Mouse (Mus musculus) lung, postnatal 10 days (tissue): ENCODE measurements around the gene Kif18a.
A peak's percentile ranks its signal among the peaks of the same experiment; 100 is the strongest.

Source experiments
- DNase-seq: peaks from one replicate; pipeline ENCODE4 v3.0.0; 2021

Gene Kif18a

DNA sequence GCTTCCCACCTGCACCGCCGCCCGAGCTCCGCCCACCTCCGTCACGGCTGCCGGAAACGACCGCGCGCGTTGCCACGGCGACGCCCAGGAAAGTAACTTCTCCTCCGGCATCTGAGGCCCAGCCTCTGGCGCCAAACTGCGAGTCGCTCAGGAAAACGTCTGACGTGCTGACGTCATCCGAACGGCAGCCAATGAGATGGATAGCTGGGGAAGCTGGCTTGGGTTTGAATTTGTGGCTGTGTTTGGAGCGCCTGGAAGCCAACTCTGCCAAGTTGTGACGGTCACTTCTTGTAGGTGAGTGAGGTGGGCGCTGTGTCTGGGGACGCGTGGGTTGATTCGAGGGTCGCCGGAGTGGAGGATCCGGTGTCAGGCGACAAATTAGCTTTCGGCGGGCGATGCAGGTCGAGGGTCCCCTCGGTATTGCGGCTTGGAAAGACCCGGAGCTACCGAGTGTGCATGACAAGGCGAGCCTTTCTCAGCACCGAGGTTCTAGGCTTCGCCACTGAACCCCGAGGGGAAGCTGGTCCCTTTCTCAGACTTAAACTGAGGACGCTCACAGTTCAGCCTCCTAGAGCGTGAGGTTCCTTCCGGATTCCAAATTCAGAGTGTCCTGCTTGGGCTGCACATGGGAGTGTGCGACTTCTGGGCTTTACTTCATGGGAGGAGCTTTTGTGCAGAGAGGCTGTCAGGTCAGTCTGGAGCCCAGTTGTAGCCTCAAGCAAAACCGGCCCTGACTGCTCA, at the start of gene Kif18a, which contains the start of gene Mettl15:
Gene Kif18a (plus strand): TSS at position 139 of the 741 bp plus-strand sequence.
Gene Mettl15 (minus strand): TSS at position 149 of the 741 bp plus-strand sequence.
- peak; percentile 97 for DNase-seq

DNA sequence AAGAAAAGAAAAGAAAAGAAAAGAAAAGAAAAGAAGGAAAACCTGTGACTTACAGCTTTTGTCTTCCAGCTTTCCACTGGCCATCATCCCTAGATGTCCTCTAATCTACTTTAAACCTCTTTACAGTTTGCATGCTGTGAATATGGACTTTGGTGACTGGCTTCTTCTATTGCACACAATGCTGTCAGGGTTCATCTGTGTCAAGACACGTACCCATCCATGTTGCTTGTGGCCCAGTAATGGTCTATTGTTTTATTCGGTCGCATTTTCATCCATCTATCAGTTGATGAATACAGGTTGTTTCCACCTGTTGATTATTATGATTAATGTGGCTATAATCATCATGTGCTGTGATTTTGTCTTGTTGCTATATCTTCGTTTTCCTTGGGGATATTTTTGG, 46.7 kb upstream of the Kif18a start:
- no peak for DNase-seq

DNA sequence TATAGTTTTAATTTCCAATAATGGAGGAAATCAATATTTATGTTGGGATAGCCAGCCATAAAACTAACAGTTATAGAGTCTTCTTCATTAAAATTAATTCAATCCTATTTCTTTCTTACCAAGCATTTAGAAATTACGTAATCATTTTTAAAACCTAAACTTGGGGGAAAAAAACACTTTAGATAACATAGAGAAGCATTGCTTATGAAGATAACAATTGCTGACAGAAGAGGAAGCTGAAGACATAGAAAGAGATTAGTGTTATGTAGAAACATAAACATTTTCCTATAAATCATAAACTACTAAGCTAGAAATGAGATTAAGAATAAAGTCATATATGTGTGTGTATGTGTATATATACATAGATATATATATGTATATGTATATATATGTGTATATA, 44.8 kb upstream of the Kif18a start:
- DNase-seq, result no peak

DNA sequence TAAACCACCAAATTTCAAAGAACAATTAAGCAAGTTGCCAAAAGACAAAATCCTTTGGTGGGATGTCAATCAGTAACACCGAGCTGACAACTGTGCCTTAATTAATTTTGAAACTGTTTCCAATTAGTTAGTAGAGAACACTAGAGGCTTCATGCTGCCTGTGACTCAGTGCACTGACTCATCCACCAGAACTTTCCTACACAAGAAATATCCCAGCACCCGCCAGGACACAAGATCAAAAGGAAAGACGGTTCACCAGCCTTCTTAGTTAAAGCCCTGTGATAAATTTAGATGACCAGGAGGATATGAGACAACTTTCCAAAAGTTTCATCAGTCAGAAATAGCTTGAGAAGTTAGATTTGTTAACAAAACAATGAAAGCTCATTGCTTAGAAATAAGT, 38.6 kb upstream of the Kif18a start:
- DNase-seq, result no peak

- no peak for DNase-seq
Measured at GRCm38 (mm10) chr2:109262779-109263178, 17.8 kb upstream of the Kif18a start.

- DNase-seq, result no peak
Measured at GRCm38 (mm10) chr2:109273098-109273497, 7.4 kb upstream of the Kif18a start.

DNA sequence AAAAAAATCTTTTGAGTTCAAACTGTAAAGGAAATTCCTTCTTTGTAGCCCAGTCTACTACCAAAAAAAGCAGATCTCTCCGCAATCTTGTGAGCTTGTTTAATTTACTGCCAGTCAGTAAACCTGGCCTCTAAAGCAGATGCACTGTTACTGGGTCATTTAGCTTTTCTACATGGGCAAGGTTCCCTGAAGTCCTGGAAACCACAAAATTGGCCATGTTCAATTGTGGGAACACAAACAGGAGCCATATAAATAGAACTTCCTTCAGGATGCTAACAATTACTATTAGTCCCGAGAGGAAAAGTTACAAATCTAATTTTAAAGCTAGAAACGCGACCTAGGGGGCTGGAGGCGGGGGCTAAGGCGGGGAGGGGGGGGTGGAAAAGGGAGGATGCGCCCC, 2.9 kb upstream of the Kif18a start:
- DNase-seq, result no peak

DNA sequence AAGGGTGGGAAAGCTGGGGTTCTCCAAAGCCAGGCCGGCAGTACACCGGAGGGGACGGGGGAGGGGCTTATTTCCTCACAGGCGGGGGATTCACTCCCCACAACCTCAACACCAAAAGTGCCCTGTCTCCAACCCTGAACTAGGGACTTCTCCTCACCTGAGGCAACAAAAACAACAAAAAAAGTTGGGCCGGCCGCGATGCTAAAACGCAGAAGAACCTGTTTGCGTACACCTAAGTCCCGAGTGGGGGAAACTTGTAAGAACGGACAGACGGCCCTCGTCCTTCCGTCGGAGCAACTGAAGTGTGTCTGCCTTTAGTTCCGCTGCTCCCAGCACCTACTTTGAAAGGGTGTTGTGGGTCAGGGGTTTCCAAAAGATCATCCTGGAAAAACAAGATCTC, 2.5 kb upstream of the Kif18a start:
- DNase-seq, result peak; percentile 59

DNA sequence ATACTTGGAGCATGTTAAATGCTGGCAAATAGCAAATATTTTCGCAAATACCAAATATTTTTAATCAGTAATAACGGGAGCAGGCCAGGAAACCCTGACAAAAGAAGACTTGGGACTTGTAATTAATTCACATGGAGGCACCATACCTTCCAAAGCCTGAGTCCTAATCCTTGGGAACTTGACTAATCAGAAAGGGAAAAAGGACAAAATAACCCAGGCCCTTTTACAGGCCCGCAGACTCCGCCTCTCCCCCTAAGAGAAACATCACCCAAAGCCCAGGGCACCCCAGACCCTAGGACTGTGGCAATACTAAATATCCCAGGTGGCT, 302 bp upstream of the Kif18a start:
- no peak for DNase-seq

- DNase-seq, result no peak
Measured at GRCm38 (mm10) chr2:109281341-109281690, 778 bp downstream of the Kif18a start.

DNA sequence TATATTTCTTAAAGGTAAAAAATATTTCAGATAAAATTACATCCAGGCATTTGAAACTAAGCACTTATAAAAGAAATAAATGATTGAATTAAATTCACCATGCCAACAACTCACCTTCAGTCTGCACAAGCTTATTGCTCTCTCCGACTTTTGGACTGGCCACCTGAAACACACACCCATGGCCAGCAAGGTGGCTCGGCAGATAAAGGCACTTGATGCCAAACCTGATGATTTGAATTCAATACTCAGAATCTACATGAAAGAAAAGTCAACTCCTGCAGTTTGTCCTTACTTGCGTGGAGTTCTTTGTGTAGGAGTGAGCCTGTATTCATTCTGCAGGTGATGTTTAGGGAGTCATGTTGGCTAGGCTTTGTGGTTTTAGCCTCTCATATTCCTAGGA, 3.6 kb downstream of the Kif18a start:
- DNase-seq, result no peak

DNA sequence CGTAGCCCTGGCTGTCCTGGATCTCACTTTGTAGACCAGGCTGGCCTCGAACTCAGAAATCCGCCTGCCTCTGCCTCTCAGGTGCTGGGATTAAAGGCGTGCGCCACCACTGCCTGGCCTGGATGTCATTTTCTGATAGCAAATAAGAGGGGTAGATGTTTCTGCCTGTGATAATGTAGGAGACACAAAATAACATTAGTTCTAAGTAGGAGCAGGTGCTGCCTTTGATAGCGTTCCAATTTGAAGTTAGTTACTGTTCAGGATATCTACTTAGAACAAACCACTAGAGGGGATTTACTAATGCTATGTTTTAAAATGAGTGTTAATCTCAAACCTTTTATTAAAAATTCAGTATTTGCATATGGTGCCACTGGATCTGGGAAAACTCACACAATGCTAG, 8.8 kb downstream of the Kif18a start:
- no peak for DNase-seq

DNA sequence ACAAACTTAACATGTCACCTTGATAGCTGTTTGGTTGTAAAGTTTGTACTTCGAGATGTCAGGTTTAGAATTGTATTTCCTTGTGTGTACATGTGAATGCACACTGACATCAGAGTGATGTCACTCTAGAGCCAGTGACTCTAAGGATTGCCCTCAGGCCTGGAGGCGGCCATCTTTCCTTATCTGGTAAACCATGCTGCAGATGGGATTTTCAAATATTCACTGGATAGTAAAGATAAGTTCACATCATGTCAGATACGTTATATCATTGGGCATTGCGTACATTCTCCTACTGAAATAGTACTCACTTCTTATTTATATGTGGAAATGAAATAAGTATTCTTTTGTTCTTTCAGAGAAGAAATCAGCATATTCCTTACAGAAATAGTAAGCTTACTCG, 15.7 kb downstream of the Kif18a start:
- no peak for DNase-seq

- no peak for DNase-seq
Measured at GRCm38 (mm10) chr2:109298160-109298559, 17.6 kb downstream of the Kif18a start.

DNA sequence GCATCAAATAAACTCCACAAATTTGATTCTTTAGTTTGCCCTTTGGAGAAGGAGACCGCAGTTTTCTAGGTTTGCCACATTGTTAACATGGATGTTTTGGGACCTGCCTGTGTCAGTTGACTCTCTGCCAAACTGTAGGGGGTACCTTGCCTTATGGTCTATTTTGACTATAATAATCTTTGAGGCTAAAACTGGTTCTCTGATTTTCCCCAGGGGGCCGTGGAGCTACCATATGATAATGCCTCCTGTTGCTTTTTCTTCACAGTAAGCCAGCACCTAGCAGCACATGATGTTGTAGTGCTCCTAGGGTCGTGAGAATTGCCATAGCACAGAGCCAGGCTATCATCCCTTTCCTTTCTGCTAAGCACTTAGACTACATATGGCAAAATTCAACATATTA, 21.7 kb downstream of the Kif18a start:
- DNase-seq, result no peak

- no peak for DNase-seq
Measured at GRCm38 (mm10) chr2:109303638-109304037, 23.1 kb downstream of the Kif18a start.

DNA sequence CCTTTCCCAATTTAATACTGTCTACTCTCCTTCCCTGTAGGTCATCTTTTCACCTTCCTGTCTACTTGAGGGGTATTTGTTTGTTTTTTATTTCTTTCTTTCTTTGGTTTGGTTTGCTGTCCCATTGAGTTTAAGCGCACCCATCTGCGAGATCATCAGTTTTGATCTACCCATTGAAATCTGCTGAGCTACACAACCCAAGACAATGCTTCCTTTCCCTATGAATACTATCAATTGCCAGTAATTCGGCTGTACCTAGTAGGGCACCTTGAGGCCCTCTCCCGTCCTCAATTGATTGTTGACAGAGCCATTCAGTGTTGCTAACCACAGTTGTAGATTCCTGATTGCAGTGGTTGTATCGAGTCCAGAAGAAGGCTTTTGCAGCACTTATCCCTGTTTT, 30.8 kb downstream of the Kif18a start:
- no peak for DNase-seq

GRCm38 (mm10) chr2:109331807-109332206, 51.3 kb downstream of the Kif18a start:
- no peak for DNase-seq

DNA sequence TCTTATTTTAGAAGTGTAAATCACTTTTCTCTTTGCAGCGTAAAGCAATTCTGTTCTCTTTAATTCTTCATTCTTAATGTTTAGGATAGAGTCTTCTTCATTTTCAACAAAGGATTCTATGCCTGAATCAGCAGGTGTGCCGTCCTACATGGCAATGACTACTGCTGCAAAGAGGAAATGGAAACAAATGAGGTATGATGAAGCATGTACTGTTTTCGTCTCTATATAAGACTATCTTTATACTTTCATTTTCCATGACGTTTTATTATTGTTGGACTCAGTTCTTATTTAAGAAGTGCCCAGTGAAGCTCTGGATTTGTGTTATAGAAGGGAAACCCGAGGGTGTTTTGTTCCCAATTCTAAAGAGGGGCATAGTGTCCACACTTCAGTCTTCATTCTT, 53.7 kb downstream of the Kif18a start:
- DNase-seq, result no peak

DNA sequence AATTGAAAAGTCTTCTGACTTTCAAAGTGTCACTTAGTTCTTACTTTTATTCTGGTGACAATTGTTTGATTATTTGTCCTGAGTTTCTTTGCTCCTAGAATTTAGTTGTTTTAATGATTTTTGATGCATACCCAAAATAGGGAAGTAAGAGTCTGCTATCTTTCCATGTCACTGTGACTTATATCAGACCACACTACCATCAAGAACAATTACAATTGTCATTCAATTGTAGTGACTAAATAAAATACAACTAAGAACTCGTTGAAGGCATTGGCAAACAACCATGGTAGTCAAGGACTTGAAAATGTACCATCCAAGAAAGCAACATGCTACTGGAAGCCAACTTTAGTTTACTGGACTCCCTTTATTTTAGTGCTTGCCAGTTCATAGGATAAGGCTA, 55.2 kb downstream of the Kif18a start:
- no peak for DNase-seq

- no peak for DNase-seq
Measured at GRCm38 (mm10) chr2:109345386-109345785, 64.8 kb downstream of the Kif18a start.

DNA sequence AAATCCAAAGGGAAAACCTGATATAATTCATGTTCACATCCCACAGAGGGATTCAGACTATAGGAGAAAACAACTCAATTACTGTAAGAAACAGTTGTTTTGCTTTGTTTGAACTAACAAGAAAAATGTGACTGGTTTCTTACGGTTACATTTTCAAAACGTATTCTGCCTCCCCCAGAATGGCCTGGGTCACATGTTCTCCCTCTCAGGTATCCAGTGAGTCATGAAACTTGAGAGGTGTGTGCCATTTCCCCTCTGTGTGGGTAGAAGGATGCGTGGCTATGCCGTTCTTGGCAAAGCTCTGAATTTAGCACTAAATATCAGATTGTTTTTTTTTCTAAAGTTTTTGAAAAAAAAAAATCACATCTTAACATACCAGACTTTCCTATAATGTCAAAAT, 68.2 kb downstream of the Kif18a start:
- DNase-seq, result no peak

DNA sequence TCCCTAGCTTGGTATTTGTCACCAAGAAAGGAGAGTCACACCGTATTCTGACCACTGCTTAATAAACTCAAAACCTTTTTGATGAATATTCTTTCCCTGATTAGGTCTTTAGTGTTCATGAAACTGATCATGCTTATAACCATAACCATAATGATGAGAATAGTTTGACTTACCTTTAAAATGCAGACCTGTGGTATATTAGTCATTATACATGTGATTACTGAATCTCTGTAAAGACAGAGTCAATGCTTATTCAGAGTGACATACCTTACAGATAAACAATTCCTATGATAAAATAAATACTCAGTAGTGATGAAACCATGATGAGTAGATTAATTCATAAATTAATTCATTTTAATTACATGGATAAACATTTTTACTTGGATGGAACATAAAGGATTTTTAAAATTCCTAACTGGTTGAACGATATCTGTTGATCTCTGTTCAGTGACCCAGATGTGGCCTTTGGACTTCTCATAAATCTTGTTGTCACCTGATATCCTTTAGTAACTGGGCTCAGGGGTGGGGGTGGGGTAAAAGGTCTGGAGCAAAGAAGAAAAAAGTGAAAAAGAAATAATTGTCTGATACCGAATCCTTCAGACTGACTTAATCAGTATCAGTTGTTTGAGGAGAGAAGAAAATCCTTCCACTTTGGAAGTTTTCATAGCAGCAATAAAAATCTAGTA, 78.1 kb downstream of the Kif18a start:
- DNase-seq, result no peak

GRCm38 (mm10) chr2:109365962-109366361, 85.4 kb downstream of the Kif18a start:
- DNase-seq, result no peak

- no peak for DNase-seq
Measured at GRCm38 (mm10) chr2:109374881-109375280, 94.3 kb downstream of the Kif18a start.
